Mouse (Mus musculus): ENCODE data around the gene Tmem62. TPM values are rescaled to one million over a fixed set of nuclear protein-coding genes. Genes with fewer than 3 reads are reported as not detected.
A peak's percentile ranks its signal among the peaks of the same experiment; 100 is the strongest.

Tmem62 gene
- polyA plus RNA-seq (2015; fragmentation: Nextera tagmentation; extraction: Ambion mirVana): 2.2 and 2.4 TPM in 2 replicates

- WGBS (ENCODE audit: insufficient replicate concordance): 1% methylated on average over 69 of the region's 71 CpGs
- H3K36me3 ChIP-seq (ENCODE audit: control insufficient read depth, insufficient read depth): no peaks in the 10 kb centered on the region
- peak within 1 kb of the TSS; percentile 90 for H3K4me3 ChIP-seq (ENCODE audit: low read depth, low read length)
- no peaks in the 10 kb centered on the region for H3K27me3 ChIP-seq (ENCODE audit: control insufficient read depth, insufficient read depth, low read depth, low read length)
- peak; percentile 81 for ATAC-seq (ENCODE audit: low read depth)
- peak within 1 kb of the TSS; percentile 100 for H3K27ac ChIP-seq (ENCODE audit: low read length)
- H3K4me2 ChIP-seq (ENCODE audit: low read depth, low read length): peak within 1 kb of the TSS; percentile 96
- H3K9ac ChIP-seq (ENCODE audit: low read depth, low read length): peak within 1 kb of the TSS; percentile 95
- H3K9me3 ChIP-seq (replicated peaks; ENCODE audit: control insufficient read depth, low read length): no peaks in the 10 kb centered on the region
- peaks cover 23% of the 10 kb centered on the region for H3K4me1 ChIP-seq (ENCODE audit: control insufficient read depth, low read depth, low read length)
These were observed at the start of gene Tmem62 for GRCm38 (mm10) chr2:120976990-120977925. Tmem62 (plus strand) TSS chr2:120977017.

- whole genome bisulfite sequencing (ENCODE audit: insufficient replicate concordance): 85% methylated on average over 3 of the region's 3 CpGs
- Histone ChIP-seq H3K9ac (ENCODE audit: low read depth, low read length) (no peak overlapping the region), H3K9me3 (replicated peaks; ENCODE audit: control insufficient read depth, low read length) (no peaks in the 10 kb centered on the region), H3K4me1 (ENCODE audit: control insufficient read depth, low read depth, low read length) (no peaks in the 10 kb centered on the region), H3K4me3 (ENCODE audit: low read depth, low read length) (no peak overlapping the region), H3K4me2 (ENCODE audit: low read depth, low read length) (no peak overlapping the region), H3K36me3 (ENCODE audit: control insufficient read depth, insufficient read depth) (peaks cover 16% of the 10 kb centered on the region), H3K27me3 (ENCODE audit: control insufficient read depth, insufficient read depth, low read depth, low read length) (no peaks in the 10 kb centered on the region), H3K27ac (ENCODE audit: low read length) (no peak overlapping the region)
- no peak for ATAC-seq (ENCODE audit: low read depth)
These were observed 43.8 kb upstream of the Tmem62 start for GRCm38 (mm10) chr2:120933038-120933437.

DNA sequence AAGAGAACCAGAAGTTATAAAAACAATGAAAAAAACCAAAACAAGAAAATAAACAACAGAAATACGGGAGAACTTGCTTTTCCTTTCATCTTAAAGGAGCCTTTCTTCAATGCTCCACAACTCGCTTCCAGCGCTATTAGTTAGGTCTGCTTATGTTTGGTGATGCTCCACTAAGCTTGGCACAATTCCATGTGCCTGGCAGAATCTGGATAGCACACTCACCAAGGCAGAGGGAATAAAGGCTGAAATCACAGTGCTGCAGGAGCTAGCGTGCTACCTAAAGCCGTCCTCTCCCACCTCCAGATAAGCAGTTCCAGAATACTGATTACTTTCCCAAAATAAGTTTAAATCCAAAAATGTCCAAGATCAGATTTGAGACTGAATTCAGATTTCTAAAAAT lies 25.6 kb upstream of the Tmem62 start:
- no peaks in the 10 kb centered on the region for H3K9me3 ChIP-seq (replicated peaks; ENCODE audit: control insufficient read depth, low read length)
- H3K4me1 ChIP-seq (ENCODE audit: control insufficient read depth, low read depth, low read length): no peaks in the 10 kb centered on the region
- H3K4me2 ChIP-seq (ENCODE audit: low read depth, low read length): no peak overlapping the region
- H3K36me3 ChIP-seq (ENCODE audit: control insufficient read depth, insufficient read depth): peaks cover 14% of the 10 kb centered on the region
- no peaks in the 10 kb centered on the region for H3K27me3 ChIP-seq (ENCODE audit: control insufficient read depth, insufficient read depth, low read depth, low read length)
- H3K9ac ChIP-seq (ENCODE audit: low read depth, low read length): no peak overlapping the region
- no peak for ATAC-seq (ENCODE audit: low read depth)
- no peak overlapping the region for H3K4me3 ChIP-seq (ENCODE audit: low read depth, low read length)
- H3K27ac ChIP-seq (ENCODE audit: low read length): no peak overlapping the region
- WGBS (ENCODE audit: insufficient replicate concordance): 87% methylated on average over 5 of the region's 5 CpGs

GRCm38 (mm10) chr2:120952176-120952938 lies 24.5 kb upstream of the Tmem62 start:
- H3K36me3 ChIP-seq (ENCODE audit: control insufficient read depth, insufficient read depth): peaks cover 8% of the 10 kb centered on the region
- H3K4me1 ChIP-seq (ENCODE audit: control insufficient read depth, low read depth, low read length): no peaks in the 10 kb centered on the region
- no peak overlapping the region for H3K27ac ChIP-seq (ENCODE audit: low read length)
- no peak overlapping the region for H3K4me3 ChIP-seq (ENCODE audit: low read depth, low read length)
- H3K4me2 ChIP-seq (ENCODE audit: low read depth, low read length): no peak overlapping the region
- H3K9ac ChIP-seq (ENCODE audit: low read depth, low read length): no peak overlapping the region
- H3K9me3 ChIP-seq (replicated peaks; ENCODE audit: control insufficient read depth, low read length): no peaks in the 10 kb centered on the region
- WGBS (ENCODE audit: insufficient replicate concordance): 62% methylated on average over 2 of the region's 2 CpGs
- peak; percentile 50 for ATAC-seq (ENCODE audit: low read depth)
- no peaks in the 10 kb centered on the region for H3K27me3 ChIP-seq (ENCODE audit: control insufficient read depth, insufficient read depth, low read depth, low read length)

DNA sequence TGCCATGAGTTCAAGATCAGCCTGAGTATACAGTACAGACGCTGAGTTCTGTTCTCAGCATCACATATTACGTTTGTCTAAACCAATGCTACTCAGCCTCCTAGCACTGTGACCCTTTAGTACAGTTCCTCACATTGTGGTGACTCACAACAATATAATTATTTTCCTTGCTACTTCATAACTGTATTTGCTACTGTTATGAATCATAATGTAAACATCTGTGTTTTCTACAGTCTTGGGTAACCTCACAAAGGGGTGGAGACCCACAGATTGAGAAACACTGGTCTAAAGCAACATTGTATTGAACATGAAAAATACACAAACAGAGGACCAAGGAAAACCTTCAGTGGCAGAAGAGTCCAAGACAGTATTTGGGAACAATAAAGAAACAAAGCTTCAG lies 17.5 kb upstream of the Tmem62 start:
- Histone ChIP-seq H3K27ac (ENCODE audit: low read length) (no peak overlapping the region), H3K36me3 (ENCODE audit: control insufficient read depth, insufficient read depth) (peaks cover 2% of the 10 kb centered on the region; the same call in 1 of the 2 replicates), H3K4me1 (ENCODE audit: control insufficient read depth, low read depth, low read length) (no peaks in the 10 kb centered on the region), H3K27me3 (ENCODE audit: control insufficient read depth, insufficient read depth, low read depth, low read length) (no peaks in the 10 kb centered on the region), H3K9me3 (replicated peaks; ENCODE audit: control insufficient read depth, low read length) (no peaks in the 10 kb centered on the region), H3K4me2 (ENCODE audit: low read depth, low read length) (no peak overlapping the region), H3K9ac (ENCODE audit: low read depth, low read length) (no peak overlapping the region), H3K4me3 (ENCODE audit: low read depth, low read length) (no peak overlapping the region)
- no peak for ATAC-seq (ENCODE audit: low read depth)
- 86% methylated on average over 2 of the region's 2 CpGs for WGBS (ENCODE audit: insufficient replicate concordance)

GRCm38 (mm10) chr2:120959827-120960226 lies 17.0 kb upstream of the Tmem62 start:
- H3K4me3 ChIP-seq (ENCODE audit: low read depth, low read length): no peak overlapping the region
- peaks cover 2% of the 10 kb centered on the region; the same call in 1 of the 2 replicates for H3K36me3 ChIP-seq (ENCODE audit: control insufficient read depth, insufficient read depth)
- ATAC-seq (ENCODE audit: low read depth): no peak
- H3K27me3 ChIP-seq (ENCODE audit: control insufficient read depth, insufficient read depth, low read depth, low read length): no peaks in the 10 kb centered on the region
- H3K9ac ChIP-seq (ENCODE audit: low read depth, low read length): no peak overlapping the region
- H3K4me1 ChIP-seq (ENCODE audit: control insufficient read depth, low read depth, low read length): no peaks in the 10 kb centered on the region
- no peak overlapping the region for H3K27ac ChIP-seq (ENCODE audit: low read length)
- WGBS (ENCODE audit: insufficient replicate concordance): 81% methylated on average over 5 of the region's 5 CpGs
- H3K4me2 ChIP-seq (ENCODE audit: low read depth, low read length): no peak overlapping the region
- H3K9me3 ChIP-seq (replicated peaks; ENCODE audit: control insufficient read depth, low read length): no peaks in the 10 kb centered on the region

DNA sequence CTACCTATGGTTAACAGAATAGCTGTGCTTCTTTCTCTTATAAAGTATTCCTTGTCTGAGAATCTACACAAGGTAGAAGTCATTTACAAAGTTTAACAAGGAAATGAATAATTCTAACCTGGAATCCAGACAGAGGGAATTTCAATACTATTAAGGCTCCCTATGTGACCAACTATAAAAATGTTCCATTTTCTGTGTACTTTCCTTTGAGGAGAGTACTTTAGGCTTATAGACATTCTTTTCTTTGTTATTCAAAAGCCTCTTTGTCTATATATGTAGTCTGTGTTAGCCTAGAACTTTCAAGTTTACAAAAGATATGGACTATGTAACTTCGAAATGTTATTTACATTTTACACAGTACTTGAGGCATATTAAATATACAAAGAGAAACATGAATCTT lies 16.6 kb upstream of the Tmem62 start:
- Histone ChIP-seq H3K27me3 (ENCODE audit: control insufficient read depth, insufficient read depth, low read depth, low read length) (no peaks in the 10 kb centered on the region), H3K4me1 (ENCODE audit: control insufficient read depth, low read depth, low read length) (no peaks in the 10 kb centered on the region), H3K4me2 (ENCODE audit: low read depth, low read length) (no peak overlapping the region), H3K9ac (ENCODE audit: low read depth, low read length) (no peak overlapping the region), H3K4me3 (ENCODE audit: low read depth, low read length) (no peak overlapping the region), H3K36me3 (ENCODE audit: control insufficient read depth, insufficient read depth) (peaks cover 2% of the 10 kb centered on the region; the same call in 1 of the 2 replicates), H3K27ac (ENCODE audit: low read length) (no peak overlapping the region), H3K9me3 (replicated peaks; ENCODE audit: control insufficient read depth, low read length) (no peaks in the 10 kb centered on the region)
- ATAC-seq (ENCODE audit: low read depth): no peak
- 86% methylated on average over 1 of the region's 1 CpGs for WGBS (ENCODE audit: insufficient replicate concordance)

DNA sequence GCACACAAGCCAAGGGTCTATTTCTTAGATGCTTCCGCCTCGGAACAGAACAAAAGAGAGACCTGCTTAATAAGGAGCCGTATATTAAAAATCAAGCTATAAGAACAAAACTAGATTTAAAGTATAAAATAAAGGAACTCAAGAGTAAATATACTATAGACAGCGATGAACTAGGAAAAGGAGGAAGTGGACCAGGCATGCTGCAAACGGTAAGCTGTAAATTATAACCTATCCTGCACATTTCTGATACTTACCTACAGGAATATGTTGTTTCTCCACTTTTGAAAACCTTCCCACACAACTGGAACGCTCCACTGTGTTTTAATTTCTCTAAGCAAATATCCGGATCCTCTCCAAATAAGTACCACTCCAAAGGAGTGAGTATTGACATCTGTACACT lies 13.7 kb upstream of the Tmem62 start:
- 76% methylated on average over 7 of the region's 7 CpGs for WGBS (ENCODE audit: insufficient replicate concordance)
- no peak overlapping the region for H3K4me2 ChIP-seq (ENCODE audit: low read depth, low read length)
- no peak for ATAC-seq (ENCODE audit: low read depth)

More for the DNA sequence above, 13.7 kb upstream of the Tmem62 start:
- H3K27ac ChIP-seq (ENCODE audit: low read length): no peak overlapping the region
- H3K4me3 ChIP-seq (ENCODE audit: low read depth, low read length): no peak overlapping the region
- H3K4me1 ChIP-seq (ENCODE audit: control insufficient read depth, low read depth, low read length): peaks cover 3% of the 10 kb centered on the region
- H3K36me3 ChIP-seq (ENCODE audit: control insufficient read depth, insufficient read depth): peaks cover 2% of the 10 kb centered on the region; the same call in 1 of the 2 replicates
- H3K27me3 ChIP-seq (ENCODE audit: control insufficient read depth, insufficient read depth, low read depth, low read length): no peaks in the 10 kb centered on the region
- no peaks in the 10 kb centered on the region for H3K9me3 ChIP-seq (replicated peaks; ENCODE audit: control insufficient read depth, low read length)
- no peak overlapping the region for H3K9ac ChIP-seq (ENCODE audit: low read depth, low read length)
